Mouse (Mus musculus): Measurements from ENCODE around the gene Lipn. TPM values are rescaled to one million over a fixed set of nuclear protein-coding genes. Genes with fewer than 3 reads are reported as not detected.

Lipn gene
- polyA plus RNA-seq (2016; fragmentation: Nextera tagmentation; extraction: Ambion mirVana), result not detected in 2 replicates

DNA sequence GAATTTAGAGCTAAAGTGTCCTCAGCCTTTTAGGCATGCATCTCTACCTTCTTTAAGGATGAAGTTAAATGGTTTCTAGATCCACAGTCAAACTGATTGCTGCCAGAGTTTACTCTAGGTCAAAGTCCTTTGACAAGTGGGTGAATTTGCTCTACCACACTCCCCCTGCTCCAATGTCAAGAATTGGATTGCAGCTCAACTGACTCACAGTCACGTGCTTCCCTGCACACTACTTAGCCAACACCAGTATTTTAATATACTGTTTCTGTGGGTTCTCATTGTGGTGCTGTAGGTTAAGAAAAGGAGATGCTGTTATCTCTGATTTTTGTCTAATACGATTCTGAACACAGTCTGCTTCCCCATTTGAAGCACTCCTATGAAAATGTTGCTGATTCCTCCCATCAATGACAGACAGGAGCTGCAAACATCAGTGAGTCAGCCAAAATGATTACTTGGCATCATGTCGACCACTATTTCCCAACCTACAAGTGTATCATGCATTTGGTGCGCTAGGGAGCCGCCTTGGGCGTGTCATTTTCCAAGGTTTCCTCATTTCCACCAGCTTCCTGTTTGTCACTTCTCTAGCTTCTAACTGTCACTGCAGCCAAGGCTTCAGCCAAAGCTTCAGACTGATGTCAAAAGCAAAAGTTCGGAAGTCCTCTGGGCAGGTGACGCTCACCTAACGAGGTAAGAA is at the start of gene Lipn:
TSS of gene Lipn (plus strand) at position 580 of the 694 bp plus-strand sequence.
- no peak within 1 kb of the TSS for H3K27ac ChIP-seq
- WGBS, result 92% methylated on average over 9 of the region's 9 CpGs
- H3K9me3 ChIP-seq, result no peaks in the 10 kb centered on the region
- H3K4me1 ChIP-seq, result peaks cover 4% of the 10 kb centered on the region; the same call in 1 of the 2 replicates
- no peaks in the 10 kb centered on the region for H3K27me3 ChIP-seq (ENCODE audit: poor library complexity, severe bottlenecking)
- H3K36me3 ChIP-seq (replicated peaks), result no peaks in the 10 kb centered on the region
- H3K4me3 ChIP-seq, result no peak within 1 kb of the TSS
- no peak for DNase-seq (ENCODE audit: extremely low spot score, low spot score)

DNA sequence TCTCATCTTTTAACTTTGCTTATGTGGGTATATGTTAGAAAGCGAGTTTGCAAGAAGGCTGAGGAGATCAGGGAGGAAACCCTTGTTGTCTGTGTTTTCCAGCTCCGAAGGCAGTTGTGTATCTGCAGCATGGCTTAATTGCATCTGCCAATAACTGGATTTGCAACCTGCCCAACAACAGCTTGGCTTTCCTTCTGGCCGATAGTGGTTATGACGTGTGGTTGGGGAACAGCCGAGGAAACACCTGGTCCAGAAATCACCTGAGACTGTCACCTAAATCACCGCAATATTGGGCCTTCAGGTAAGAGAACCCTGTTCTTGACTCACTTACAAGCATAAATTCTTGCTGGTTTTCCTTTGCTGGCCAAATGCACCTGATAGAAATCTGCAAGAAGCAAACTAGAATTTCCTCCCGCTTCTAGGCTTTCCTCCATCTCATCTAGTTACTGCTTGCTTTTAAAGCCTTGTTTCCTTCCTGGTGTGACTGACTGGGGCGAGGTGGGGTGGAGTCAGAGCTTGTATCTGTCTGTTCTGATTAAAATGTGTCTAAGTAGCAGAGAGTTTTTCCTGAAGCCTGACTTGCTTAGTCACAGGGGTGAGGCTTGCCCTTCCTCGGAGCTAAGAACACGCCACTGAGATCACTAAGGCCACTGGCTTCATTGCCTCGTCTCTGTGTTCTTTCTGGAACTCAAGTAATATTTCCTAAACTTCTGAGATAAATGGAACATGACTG is 45.6 kb upstream of the Lipn start:
- no peak overlapping the region for H3K27ac ChIP-seq
- no peak overlapping the region for H3K4me3 ChIP-seq
- H3K4me1 ChIP-seq, result no peaks in the 10 kb centered on the region
- no peaks in the 10 kb centered on the region for H3K9me3 ChIP-seq
- no peaks in the 10 kb centered on the region for H3K36me3 ChIP-seq (replicated peaks)
- DNase-seq (ENCODE audit: extremely low spot score, low spot score), result no peak
- WGBS, result 92% methylated on average over 11 of the region's 11 CpGs
- H3K27me3 ChIP-seq (ENCODE audit: poor library complexity, severe bottlenecking), result no peaks in the 10 kb centered on the region

DNA sequence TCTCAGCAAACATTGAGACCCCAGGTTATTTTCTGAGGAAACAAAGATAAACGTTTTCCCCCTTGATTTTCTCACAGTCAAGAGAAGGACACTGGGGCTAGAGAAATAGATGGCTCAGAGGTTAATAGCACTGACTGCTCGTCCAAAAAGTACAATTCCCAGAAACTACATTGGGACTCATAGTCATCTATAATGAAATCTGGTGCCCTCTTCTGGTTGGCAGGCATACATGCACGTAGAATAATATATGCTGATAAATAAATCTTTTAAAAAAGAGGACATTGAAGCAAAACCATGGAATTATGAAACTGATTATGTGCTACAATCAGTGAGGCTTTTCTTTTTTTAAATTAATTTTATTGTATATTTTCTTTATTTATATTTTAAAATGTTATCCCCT is 44.4 kb upstream of the Lipn start:
- Histone ChIP-seq H3K4me1 (no peaks in the 10 kb centered on the region), H3K36me3 (replicated peaks) (no peaks in the 10 kb centered on the region), H3K9me3 (no peaks in the 10 kb centered on the region), H3K27ac (no peak overlapping the region), H3K27me3 (ENCODE audit: poor library complexity, severe bottlenecking) (no peaks in the 10 kb centered on the region), H3K4me3 (no peak overlapping the region)
- no peak for DNase-seq (ENCODE audit: extremely low spot score, low spot score)
- 55% methylated on average over 3 of the region's 3 CpGs for WGBS

DNA sequence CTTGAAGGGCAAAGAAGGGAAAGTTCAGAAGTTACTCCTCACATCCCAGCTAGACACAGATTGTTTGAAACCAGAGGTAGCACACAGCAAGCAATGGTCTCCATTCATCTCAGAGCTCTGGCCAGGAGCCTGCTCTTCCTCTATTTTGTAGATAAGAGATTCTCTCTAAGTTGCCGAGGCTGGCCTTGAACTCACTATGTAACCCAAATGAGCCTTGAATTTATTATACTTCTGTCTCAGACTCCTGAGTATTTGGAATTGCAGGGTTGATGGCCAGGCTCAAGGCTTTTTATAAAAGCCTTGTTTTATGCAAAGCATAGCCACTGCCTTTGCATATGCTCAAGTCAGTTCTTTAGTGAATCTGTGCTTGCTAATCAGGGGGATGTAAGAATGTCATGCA is 27.4 kb upstream of the Lipn start:
- no peaks in the 10 kb centered on the region for H3K9me3 ChIP-seq
- H3K27me3 ChIP-seq (ENCODE audit: poor library complexity, severe bottlenecking), result no peaks in the 10 kb centered on the region
- no peaks in the 10 kb centered on the region for H3K4me1 ChIP-seq
- no peak for DNase-seq (ENCODE audit: extremely low spot score, low spot score)
- H3K36me3 ChIP-seq (replicated peaks), result no peaks in the 10 kb centered on the region
- H3K27ac ChIP-seq, result no peak overlapping the region
- 82% methylated on average over 1 of the region's 1 CpGs for WGBS
- H3K4me3 ChIP-seq, result no peak overlapping the region

DNA sequence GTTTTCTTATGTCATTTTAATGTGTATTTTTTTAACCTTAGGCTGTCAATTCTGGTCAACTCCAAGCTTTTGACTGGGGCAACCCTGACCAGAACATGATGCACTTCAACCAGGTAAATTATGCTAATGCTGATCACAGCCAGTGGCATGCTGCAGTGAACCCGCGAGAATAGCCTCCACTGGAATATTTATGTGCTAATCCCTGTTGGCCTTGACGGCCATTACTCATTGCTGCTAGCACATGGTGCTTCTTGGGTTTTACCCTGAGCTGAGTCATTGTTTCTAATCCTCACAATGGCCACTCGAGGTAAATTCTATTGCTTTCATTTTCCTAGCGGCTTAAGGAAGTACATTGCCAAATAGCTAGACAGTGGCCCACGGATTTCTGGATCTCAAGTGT is 24.1 kb upstream of the Lipn start:
- DNase-seq (ENCODE audit: extremely low spot score, low spot score), result no peak
- 85% methylated on average over 6 of the region's 6 CpGs for WGBS
- Histone ChIP-seq H3K9me3 (no peaks in the 10 kb centered on the region), H3K4me1 (no peaks in the 10 kb centered on the region), H3K4me3 (no peak overlapping the region), H3K36me3 (replicated peaks) (no peaks in the 10 kb centered on the region), H3K27ac (no peak overlapping the region), H3K27me3 (ENCODE audit: poor library complexity, severe bottlenecking) (no peaks in the 10 kb centered on the region)

DNA sequence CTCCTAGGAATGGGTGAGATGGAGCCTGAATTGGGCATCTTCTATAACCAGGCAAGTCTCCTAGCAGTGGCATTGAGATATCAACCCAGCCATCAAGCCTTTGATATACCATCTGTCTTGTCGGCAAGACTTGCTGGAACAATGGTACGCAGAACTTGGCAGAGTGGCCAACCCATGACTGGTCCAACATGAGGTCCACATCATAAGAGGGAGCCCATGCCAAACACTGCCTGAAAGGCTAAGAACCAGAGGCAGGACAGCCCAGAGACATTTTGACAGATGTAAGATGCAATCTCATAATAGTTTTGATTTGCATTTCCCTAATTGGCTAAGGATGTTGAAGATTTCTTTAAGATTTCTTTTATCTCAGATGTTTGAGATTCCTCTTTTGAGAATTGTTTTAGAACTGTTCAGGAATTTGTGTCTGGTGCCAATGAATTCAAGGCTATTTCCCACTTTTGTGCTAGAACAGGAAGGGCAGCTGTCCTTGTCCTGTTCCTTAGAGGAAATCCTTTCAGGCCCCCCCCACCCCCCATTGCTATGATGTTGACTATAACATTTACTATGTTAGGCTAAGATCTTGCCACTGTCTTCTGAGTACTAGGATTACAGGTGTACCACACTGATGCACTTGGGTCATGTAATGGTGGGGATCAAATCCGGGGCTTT is 17.7 kb upstream of the Lipn start:
- H3K27ac ChIP-seq, result no peak overlapping the region
- no peaks in the 10 kb centered on the region for H3K9me3 ChIP-seq
- WGBS, result 91% methylated on average over 3 of the region's 3 CpGs
- H3K4me1 ChIP-seq, result no peaks in the 10 kb centered on the region
- no peaks in the 10 kb centered on the region for H3K36me3 ChIP-seq (replicated peaks)
- no peak overlapping the region for H3K4me3 ChIP-seq
- no peak for DNase-seq (ENCODE audit: extremely low spot score, low spot score)
- H3K27me3 ChIP-seq (ENCODE audit: poor library complexity, severe bottlenecking), result no peaks in the 10 kb centered on the region

DNA sequence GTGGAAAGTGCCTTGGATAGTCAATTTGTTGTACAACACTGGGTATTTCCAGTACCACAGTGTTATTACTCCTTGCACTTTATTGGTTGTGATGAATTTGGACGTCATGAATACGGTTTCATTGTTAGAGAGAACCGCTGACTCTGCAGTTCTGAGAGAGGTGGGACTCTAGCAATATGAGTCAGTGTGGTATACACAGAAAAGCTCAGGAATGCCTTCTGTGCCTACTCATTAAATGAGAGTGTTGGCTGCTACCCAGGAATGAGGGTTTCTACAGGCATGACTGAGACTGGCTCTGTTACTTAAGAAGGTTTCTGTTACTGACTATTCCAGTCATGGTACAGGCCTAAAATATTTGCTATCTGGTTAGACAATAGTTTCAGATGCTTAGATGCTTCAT is 15.7 kb upstream of the Lipn start:
- Histone ChIP-seq H3K4me3 (no peak overlapping the region), H3K27me3 (ENCODE audit: poor library complexity, severe bottlenecking) (no peaks in the 10 kb centered on the region), H3K4me1 (no peaks in the 10 kb centered on the region), H3K36me3 (replicated peaks) (no peaks in the 10 kb centered on the region), H3K27ac (no peak overlapping the region), H3K9me3 (no peaks in the 10 kb centered on the region)
- 85% methylated on average over 3 of the region's 3 CpGs for WGBS
- DNase-seq (ENCODE audit: extremely low spot score, low spot score), result no peak

DNA sequence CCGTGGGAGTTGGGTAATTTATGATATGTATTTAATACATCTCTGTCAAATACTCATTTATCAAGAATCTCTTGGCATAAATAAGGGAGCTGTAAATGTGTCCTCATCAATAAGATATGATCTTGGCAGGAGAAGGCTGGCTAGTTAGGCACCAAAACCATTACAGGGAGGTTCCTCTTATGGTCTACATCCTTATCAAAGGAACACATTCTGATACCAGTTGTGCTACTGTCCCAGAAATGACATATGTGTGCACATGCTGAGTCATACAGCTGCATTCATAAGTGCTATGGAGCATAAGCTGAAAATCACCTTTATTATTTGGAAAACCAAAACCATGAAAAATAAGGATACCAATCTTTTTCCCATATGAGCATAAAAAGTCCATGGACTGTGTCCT is 3.6 kb upstream of the Lipn start:
- 75% methylated on average over 1 of the region's 1 CpGs for WGBS
- no peaks in the 10 kb centered on the region for H3K27me3 ChIP-seq (ENCODE audit: poor library complexity, severe bottlenecking)
- H3K9me3 ChIP-seq, result no peaks in the 10 kb centered on the region
- DNase-seq (ENCODE audit: extremely low spot score, low spot score), result no peak
- no peak overlapping the region for H3K27ac ChIP-seq
- no peaks in the 10 kb centered on the region for H3K4me1 ChIP-seq
- H3K4me3 ChIP-seq, result no peak overlapping the region
- no peaks in the 10 kb centered on the region for H3K36me3 ChIP-seq (replicated peaks)

DNA sequence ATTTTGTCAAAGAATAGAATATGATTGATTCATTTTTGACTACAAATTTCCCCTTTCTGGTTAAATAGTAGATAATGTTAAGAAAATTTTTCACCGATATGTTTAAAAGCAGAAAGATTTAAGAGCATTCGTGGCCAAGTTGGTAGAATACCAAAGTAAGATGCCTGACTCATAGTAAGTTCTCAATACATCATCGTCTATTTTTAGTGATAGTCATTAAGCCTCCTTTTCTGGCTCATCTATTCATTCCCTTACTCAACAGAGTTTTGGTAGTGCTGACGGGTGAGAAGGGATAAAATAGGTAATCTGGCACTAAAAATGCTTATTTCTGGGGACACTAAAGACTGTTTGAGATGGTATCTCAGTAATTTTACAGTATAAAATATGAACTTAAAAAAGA is 3.1 kb upstream of the Lipn start:
- Histone ChIP-seq H3K36me3 (replicated peaks) (no peaks in the 10 kb centered on the region), H3K27ac (no peak overlapping the region), H3K4me1 (no peaks in the 10 kb centered on the region), H3K27me3 (ENCODE audit: poor library complexity, severe bottlenecking) (no peaks in the 10 kb centered on the region), H3K4me3 (no peak overlapping the region), H3K9me3 (no peaks in the 10 kb centered on the region)
- no peak for DNase-seq (ENCODE audit: extremely low spot score, low spot score)
- 88% methylated on average over 4 of the region's 4 CpGs for WGBS

DNA sequence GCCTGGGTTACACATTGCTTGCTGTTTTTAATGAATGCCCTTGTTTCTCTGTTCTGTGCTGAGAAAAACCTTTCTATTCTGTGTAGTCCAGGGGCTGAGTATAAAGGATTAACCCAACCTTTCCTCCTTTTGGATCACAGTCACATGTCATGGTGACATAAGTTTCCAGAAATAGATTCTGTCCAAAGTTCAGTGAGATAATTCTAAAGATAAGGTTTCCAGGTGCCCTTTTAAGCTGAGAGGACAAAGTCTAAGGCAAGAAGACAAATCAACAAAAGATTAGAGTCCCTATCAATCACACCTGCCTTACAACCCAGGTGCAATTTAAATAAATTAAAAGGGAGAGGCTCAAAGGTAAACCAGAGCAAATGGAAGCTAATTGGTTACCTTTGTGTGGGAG is 7.1 kb downstream of the Lipn start:
- Histone ChIP-seq H3K27me3 (ENCODE audit: poor library complexity, severe bottlenecking) (no peaks in the 10 kb centered on the region), H3K27ac (no peak overlapping the region), H3K36me3 (replicated peaks) (no peaks in the 10 kb centered on the region), H3K9me3 (no peaks in the 10 kb centered on the region), H3K4me3 (no peak overlapping the region), H3K4me1 (peaks cover 4% of the 10 kb centered on the region; the same call in 1 of the 2 replicates)
- no peak for DNase-seq (ENCODE audit: extremely low spot score, low spot score)

DNA sequence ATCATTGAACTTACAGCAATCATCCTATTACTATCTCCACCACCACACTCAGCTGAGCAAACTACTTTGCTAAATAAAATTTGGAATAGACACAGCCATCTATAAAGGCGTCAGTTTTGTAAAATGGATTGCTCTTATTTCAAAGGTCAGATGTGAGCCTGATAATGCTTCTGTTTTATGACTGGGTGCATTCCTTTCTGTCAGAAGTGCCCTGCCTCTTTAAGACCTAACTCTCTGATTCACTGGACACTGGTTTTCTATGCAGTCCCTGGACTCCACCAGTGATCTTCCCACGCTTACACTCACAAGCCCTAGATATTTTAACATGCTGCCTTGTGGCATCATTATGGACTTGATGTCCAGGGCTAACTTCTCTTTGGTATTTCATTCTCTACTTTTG is 11.0 kb downstream of the Lipn start:
- no peaks in the 10 kb centered on the region for H3K36me3 ChIP-seq (replicated peaks)
- no peaks in the 10 kb centered on the region for H3K9me3 ChIP-seq
- H3K4me1 ChIP-seq, result no peaks in the 10 kb centered on the region
- no peak overlapping the region for H3K4me3 ChIP-seq
- 95% methylated on average over 2 of the region's 2 CpGs for WGBS
- no peak for DNase-seq (ENCODE audit: extremely low spot score, low spot score)
- no peaks in the 10 kb centered on the region for H3K27me3 ChIP-seq (ENCODE audit: poor library complexity, severe bottlenecking)
- no peak overlapping the region for H3K27ac ChIP-seq

DNA sequence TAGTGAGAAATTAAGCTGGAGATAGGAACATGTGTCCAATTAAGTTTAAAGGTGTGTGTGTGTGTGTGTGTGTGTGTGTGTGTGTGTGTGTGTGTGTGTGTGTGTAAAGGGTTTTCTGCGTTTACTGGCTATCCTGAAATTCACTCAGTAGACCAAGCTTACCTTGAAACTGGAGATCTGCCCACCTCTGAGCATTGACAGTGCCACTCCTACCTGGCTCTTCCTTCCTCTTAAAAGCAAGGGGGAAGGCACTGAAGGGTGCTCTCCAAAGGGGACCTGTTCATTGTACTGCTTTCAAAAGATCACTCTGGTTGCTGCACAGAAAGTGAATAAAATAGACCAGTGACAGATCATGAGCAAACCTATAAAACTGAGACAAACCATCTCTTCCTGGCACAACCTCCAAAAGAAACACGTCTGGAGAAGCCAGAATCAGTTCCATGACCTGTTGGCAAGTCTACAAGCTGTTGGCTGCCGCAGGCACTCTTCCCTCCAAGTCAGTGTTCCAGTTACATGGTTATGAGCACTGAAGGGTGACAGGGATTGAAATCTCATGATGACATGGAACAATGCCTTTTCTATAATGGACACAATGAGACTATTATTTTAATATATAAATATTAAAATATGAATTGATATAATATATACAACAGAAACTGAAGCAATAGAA is 22.0 kb downstream of the Lipn start:
- WGBS, result 84% methylated on average over 2 of the region's 3 CpGs
- no peak overlapping the region for H3K27ac ChIP-seq
- H3K9me3 ChIP-seq, result no peaks in the 10 kb centered on the region
- DNase-seq (ENCODE audit: extremely low spot score, low spot score), result no peak
- H3K36me3 ChIP-seq (replicated peaks), result no peaks in the 10 kb centered on the region
- H3K27me3 ChIP-seq (ENCODE audit: poor library complexity, severe bottlenecking), result no peaks in the 10 kb centered on the region
- H3K4me1 ChIP-seq, result no peaks in the 10 kb centered on the region
- no peak overlapping the region for H3K4me3 ChIP-seq

DNA sequence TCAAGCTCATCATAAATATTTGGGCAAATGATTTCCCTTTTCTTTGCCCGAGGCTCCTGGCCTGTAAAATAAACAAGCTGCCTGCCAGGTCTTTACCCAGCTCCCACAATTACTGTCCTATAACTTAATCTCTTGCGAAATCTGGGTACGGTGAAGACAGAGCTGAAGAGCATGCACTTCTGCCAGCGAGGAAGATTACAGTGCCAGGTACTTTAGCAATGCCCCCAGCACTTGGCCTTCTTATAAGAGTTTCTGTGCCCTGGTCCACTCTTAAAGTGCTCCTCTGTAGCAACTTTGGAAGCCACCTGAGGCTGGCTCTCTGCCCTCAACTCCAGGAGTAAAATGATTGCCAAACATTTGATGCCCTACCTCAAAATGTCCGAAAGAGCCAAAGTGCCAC is 28.2 kb downstream of the Lipn start:
- Histone ChIP-seq H3K4me3 (no peak overlapping the region), H3K9me3 (no peaks in the 10 kb centered on the region), H3K27me3 (ENCODE audit: poor library complexity, severe bottlenecking) (no peaks in the 10 kb centered on the region), H3K36me3 (replicated peaks) (no peaks in the 10 kb centered on the region), H3K4me1 (no peaks in the 10 kb centered on the region), H3K27ac (no peak overlapping the region)
- 87% methylated on average over 5 of the region's 5 CpGs for WGBS
- no peak for DNase-seq (ENCODE audit: extremely low spot score, low spot score)
